Comparison of ENCODE assay signal across 9 mouse cellular contexts in genomic region chr1:161038004-161038403, GRCm38 (mm10). TPM values are rescaled to one million over a fixed set of nuclear protein-coding genes. Genes with fewer than 3 reads are reported as not detected.
DNase-seq lines count a peak whose midpoint lies in the region; ATAC-seq and TF ChIP-seq lines count a peak whose summit lies in the region.
"Had no signal": no experiment of that assay in that cellular context is flagged by ENCODE, and none has a peak within 500 bp of the region (broad histone marks: within the 10 kb centered on the region; RNA-seq: fewer than 3 reads in every experiment).

No protein-coding gene starts in this region.

- 31% methylated on average over 3 of the region's 3 CpGs for WGBS in limb, embryonic 14.5 days
- 39% methylated on average over 3 of the region's 3 CpGs for WGBS in stomach, embryonic 16.5 days
- 29% methylated on average over 3 of the region's 3 CpGs for WGBS in lung, postnatal 0 days

- H3K4me2 ChIP-seq in limb, embryonic 14.5 days (replicated peaks; ENCODE audit: low read depth, low read length, severe bottlenecking) = peak overlapping the region; percentile 85
- H3K4me2 ChIP-seq in stomach, embryonic 16.5 days (ENCODE audit: low read depth, low read length) = peak overlapping the region; percentile 72
- H3K4me2 ChIP-seq in lung, postnatal 0 days (replicated peaks; ENCODE audit: low read depth, low read length) = no peak overlapping the region

- TF ChIP-seq POLR2A in embryonic fibroblast, embryonic 13.5 days (IDR thresholded peaks at IDR 0.05; ENCODE audit: low read depth, low read length) = no peak
- no peak for TF ChIP-seq POLR2A in limb, embryonic 14.5 days (IDR thresholded peaks at IDR 0.05; ENCODE audit: borderline replicate concordance, extremely low read depth, insufficient read depth, insufficient read length)

- peaks cover 67% of the 10 kb centered on the region for H3K36me3 ChIP-seq in megakaryocyte, embryonic 14.5 days (replicated peaks; ENCODE audit: low read length)
- peaks cover 42% of the 10 kb centered on the region for H3K36me3 ChIP-seq in limb, embryonic 14.5 days (ENCODE audit: control insufficient read depth, insufficient read depth, low read length)
- peaks cover 25% of the 10 kb centered on the region for H3K36me3 ChIP-seq in stomach, embryonic 16.5 days (ENCODE audit: control insufficient read depth, insufficient read depth, low read length)
- peaks cover 6% of the 10 kb centered on the region; the same call in 1 of the 2 replicates for H3K36me3 ChIP-seq in lung, postnatal 0 days (ENCODE audit: insufficient read depth, low read length)

- no peak for ATAC-seq in megakaryocyte, adult 5-6 weeks (ENCODE audit: poor library complexity, severe bottlenecking)
- no peak for ATAC-seq in limb, embryonic 14.5 days (ENCODE audit: low FRiP score, low read depth)
- no peak for ATAC-seq in stomach, embryonic 16.5 days (ENCODE audit: insufficient read depth, low FRiP score)
- no peak for ATAC-seq in lung, postnatal 0 days

- TF ChIP-seq EP300 in lung, postnatal 0 days (IDR thresholded peaks at IDR 0.05) = no peak

- no peaks in the 10 kb centered on the region for H3K27me3 ChIP-seq in megakaryocyte, embryonic 14.5 days (replicated peaks)
- no peaks in the 10 kb centered on the region for H3K27me3 ChIP-seq in limb, embryonic 14.5 days (ENCODE audit: control insufficient read depth, insufficient read depth, low read length)
- H3K27me3 ChIP-seq in stomach, embryonic 16.5 days (ENCODE audit: control insufficient read depth, insufficient read depth, low read length) = no peaks in the 10 kb centered on the region
- no peaks in the 10 kb centered on the region for H3K27me3 ChIP-seq in lung, postnatal 0 days (replicated peaks; ENCODE audit: insufficient read depth, low read length)

- no peak for DNase-seq in limb, embryonic 14.5 days (ENCODE audit: low spot score)
- no peak for DNase-seq in layer of hippocampus, adult 9-10 months (ENCODE audit: low spot score)
- DNase-seq in frontal cortex, adult 2 months (ENCODE audit: extremely low spot score in 1 of 2, low spot score in 1 of 2) = no peak
- DNase-seq in lung, postnatal 0 days (ENCODE audit: low spot score) = no peak
- DNase-seq: thymus, adult 18-20 months had no signal

- H3K9ac ChIP-seq in limb, embryonic 14.5 days (ENCODE audit: low read depth, low read length, severe bottlenecking) = peak overlapping the region; percentile 48
- no peak overlapping the region for H3K9ac ChIP-seq in stomach, embryonic 16.5 days (ENCODE audit: low read length)
- no peak overlapping the region for H3K9ac ChIP-seq in lung, postnatal 0 days (replicated peaks; ENCODE audit: low read depth)

- 0 out of 2 replicates have a peak overlapping the region, but pooled peaks have one; percentile 17 for H3K27ac ChIP-seq in embryonic fibroblast, embryonic 13.5 days (ENCODE audit: insufficient read depth, low read length)
- H3K27ac ChIP-seq in limb, embryonic 14.5 days (replicated peaks; ENCODE audit: low read depth, low read length) = no peak overlapping the region
- H3K27ac ChIP-seq in stomach, embryonic 16.5 days (ENCODE audit: low read length) = no peak overlapping the region
- no peak overlapping the region for H3K27ac ChIP-seq in lung, postnatal 0 days (ENCODE audit: low read length)

- no peak for TF ChIP-seq CTCF in embryonic fibroblast, embryonic 13.5 days (IDR thresholded peaks at IDR 0.05; ENCODE audit: borderline replicate concordance, insufficient read depth, low read length)
- TF ChIP-seq CTCF in lung, postnatal 0 days (IDR thresholded peaks at IDR 0.05) = no peak

- peak overlapping the region; percentile 98 for H3K4me3 ChIP-seq in megakaryocyte, embryonic 14.5 days (replicated peaks)
- H3K4me3 ChIP-seq in embryonic fibroblast, embryonic 13.5 days (ENCODE audit: insufficient read depth, low read length) = peak overlapping the region; percentile 82
- peak overlapping the region; percentile 72 for H3K4me3 ChIP-seq in limb, embryonic 14.5 days (replicated peaks; ENCODE audit: low read length)
- peak overlapping the region; percentile 41 for H3K4me3 ChIP-seq in stomach, embryonic 16.5 days (replicated peaks; ENCODE audit: low read length)
- no peak overlapping the region for H3K4me3 ChIP-seq in lung, postnatal 0 days (ENCODE audit: low read depth, low read length)

- H3K4me1 ChIP-seq in megakaryocyte, embryonic 14.5 days = peaks cover 52% of the 10 kb centered on the region
- 0 out of 2 replicates have a peak, but pooled peaks cover 4% of the 10 kb centered on the region for H3K4me1 ChIP-seq in embryonic fibroblast, embryonic 13.5 days (ENCODE audit: control insufficient read depth, insufficient read depth, low read length)
- H3K4me1 ChIP-seq in limb, embryonic 14.5 days (ENCODE audit: control insufficient read depth, insufficient read depth, low read length) = peaks cover 17% of the 10 kb centered on the region
- H3K4me1 ChIP-seq in stomach, embryonic 16.5 days (ENCODE audit: control insufficient read depth, insufficient read depth, low read length) = peaks cover 9% of the 10 kb centered on the region
- H3K4me1 ChIP-seq in lung, postnatal 0 days (ENCODE audit: insufficient read depth, low read depth, low read length) = peaks cover 12% of the 10 kb centered on the region; the same call in 1 of the 2 replicates

- no peaks in the 10 kb centered on the region for H3K9me3 ChIP-seq in megakaryocyte, embryonic 14.5 days
- no peaks in the 10 kb centered on the region for H3K9me3 ChIP-seq in limb, embryonic 14.5 days (ENCODE audit: control insufficient read depth, low read length)
- H3K9me3 ChIP-seq in stomach, embryonic 16.5 days (replicated peaks; ENCODE audit: control insufficient read depth, low read length) = no peaks in the 10 kb centered on the region
- no peaks in the 10 kb centered on the region for H3K9me3 ChIP-seq in lung, postnatal 0 days (ENCODE audit: low read length)

RNA-seq across cellular contexts. Expression of gene Zbtb37, which starts 3.4 kb away (rescaled TPM):
- 0.04 and 0.09 TPM in 2 replicates for polyA plus RNA-seq in megakaryocyte, embryonic 14.5 days (2012; ENCODE audit: insufficient read depth, low replicate concordance)
- 5.2 and 5.8 TPM in 2 replicates for total RNA-seq in megakaryocyte, adult 5-6 weeks (2015)
- total RNA-seq in megakaryocyte, adult 5-6 weeks (2017) = 7.0 TPM in 2 replicates
- polyA plus RNA-seq in embryonic fibroblast, embryonic 13.5 days (2011; ENCODE audit: insufficient read length, low read depth, missing spikeins) = 9.6 and 11.2 TPM in 2 replicates
- 5.2 and 5.4 TPM in 2 replicates for polyA plus RNA-seq in limb, embryonic 14.5 days (2012; rRNA removed)
- polyA plus RNA-seq in limb, embryonic 14.5 days (2014; fragmentation: Nextera tagmentation; extraction: Ambion mirVana) = 6.9 and 9.3 TPM in 2 replicates
- 4.0 and 7.4 TPM in 2 replicates for polyA plus RNA-seq in stomach, embryonic 16.5 days (2015; fragmentation: Nextera tagmentation; extraction: Ambion mirVana)
- polyA plus RNA-seq in frontal cortex, adult 2 months (2012; rRNA removed) = 5.4 TPM in 2 replicates
- polyA plus RNA-seq in lung, postnatal 0 days (2015; fragmentation: Nextera tagmentation; extraction: Ambion mirVana) = 4.5 and 6.4 TPM in 2 replicates

RNA-seq across cellular contexts. Expression of gene Dars2, which starts 32.5 kb away (rescaled TPM):
- polyA plus RNA-seq in megakaryocyte, embryonic 14.5 days (2012; ENCODE audit: insufficient read depth, low replicate concordance) = 0.46 TPM in 1 of 2 replicates, not detected in the other
- total RNA-seq in megakaryocyte, adult 5-6 weeks (2015) = 18.3 and 20.9 TPM in 2 replicates
- total RNA-seq in megakaryocyte, adult 5-6 weeks (2017) = 12.8 and 15.3 TPM in 2 replicates
- polyA plus RNA-seq in embryonic fibroblast, embryonic 13.5 days (2011; ENCODE audit: insufficient read length, low read depth, missing spikeins) = 16.8 and 22.8 TPM in 2 replicates
- polyA plus RNA-seq in limb, embryonic 14.5 days (2012; rRNA removed) = 14.7 and 19.7 TPM in 2 replicates
- 22.6 and 23.8 TPM in 2 replicates for polyA plus RNA-seq in limb, embryonic 14.5 days (2014; fragmentation: Nextera tagmentation; extraction: Ambion mirVana)
- polyA plus RNA-seq in stomach, embryonic 16.5 days (2015; fragmentation: Nextera tagmentation; extraction: Ambion mirVana) = 31.1 and 34.0 TPM in 2 replicates
- 20.8 and 22.9 TPM in 2 replicates for polyA plus RNA-seq in frontal cortex, adult 2 months (2012; rRNA removed)
- 10.9 TPM in 2 replicates for polyA plus RNA-seq in lung, postnatal 0 days (2015; fragmentation: Nextera tagmentation; extraction: Ambion mirVana)

RNA-seq across cellular contexts. Expression of gene Cenpl, which starts 32.5 kb away (rescaled TPM):
- 1.2 and 3.9 TPM in 2 replicates for polyA plus RNA-seq in megakaryocyte, embryonic 14.5 days (2012; ENCODE audit: insufficient read depth, low replicate concordance)
- total RNA-seq in megakaryocyte, adult 5-6 weeks (2015) = 42.7 and 56.4 TPM in 2 replicates
- 7.7 and 13.0 TPM in 2 replicates for total RNA-seq in megakaryocyte, adult 5-6 weeks (2017)
- 7.2 and 11.3 TPM in 2 replicates for polyA plus RNA-seq in embryonic fibroblast, embryonic 13.5 days (2011; ENCODE audit: insufficient read length, low read depth, missing spikeins)
- polyA plus RNA-seq in limb, embryonic 14.5 days (2012; rRNA removed) = 13.1 and 13.3 TPM in 2 replicates
- 25.7 and 27.3 TPM in 2 replicates for polyA plus RNA-seq in limb, embryonic 14.5 days (2014; fragmentation: Nextera tagmentation; extraction: Ambion mirVana)
- 22.6 and 26.3 TPM in 2 replicates for polyA plus RNA-seq in stomach, embryonic 16.5 days (2015; fragmentation: Nextera tagmentation; extraction: Ambion mirVana)
- 1.9 TPM in 2 replicates for polyA plus RNA-seq in frontal cortex, adult 2 months (2012; rRNA removed)
- polyA plus RNA-seq in lung, postnatal 0 days (2015; fragmentation: Nextera tagmentation; extraction: Ambion mirVana) = 4.5 and 5.6 TPM in 2 replicates

RNA-seq across cellular contexts. Expression of gene Serpinc1, which starts 59.6 kb away (rescaled TPM):
- 0.54 and 2.0 TPM in 2 replicates for polyA plus RNA-seq in megakaryocyte, embryonic 14.5 days (2012; ENCODE audit: insufficient read depth, low replicate concordance)
- 0.16 and 1.1 TPM in 2 replicates for total RNA-seq in megakaryocyte, adult 5-6 weeks (2015)
- total RNA-seq in megakaryocyte, adult 5-6 weeks (2017) = 0.61 and 1.4 TPM in 2 replicates
- 0.55 and 0.70 TPM in 2 replicates for polyA plus RNA-seq in embryonic fibroblast, embryonic 13.5 days (2011; ENCODE audit: insufficient read length, low read depth, missing spikeins)
- 4.9 and 7.5 TPM in 2 replicates for polyA plus RNA-seq in limb, embryonic 14.5 days (2012; rRNA removed)
- polyA plus RNA-seq in limb, embryonic 14.5 days (2014; fragmentation: Nextera tagmentation; extraction: Ambion mirVana) = 3.3 and 6.2 TPM in 2 replicates
- polyA plus RNA-seq in stomach, embryonic 16.5 days (2015; fragmentation: Nextera tagmentation; extraction: Ambion mirVana) = 34.1 and 40.6 TPM in 2 replicates
- 0.15 and 0.24 TPM in 2 replicates for polyA plus RNA-seq in frontal cortex, adult 2 months (2012; rRNA removed)
- 1.7 and 2.3 TPM in 2 replicates for polyA plus RNA-seq in lung, postnatal 0 days (2015; fragmentation: Nextera tagmentation; extraction: Ambion mirVana)
